Mouse (Mus musculus) neural tube, embryonic 14.5 days (tissue): ENCODE results near the gene Ovca2. TPM values are rescaled to one million over a fixed set of nuclear protein-coding genes. Genes with fewer than 3 reads are reported as not detected.

Source experiments
- ATAC-seq: fragments of 200-750 bp; cut with Nextera tagmentation; 2 replicates; pipeline ENCODE4 v1.8.0; 2017; ENCODE audit warnings: low read depth, mild to moderate bottlenecking, moderate TSS enrichment, moderate library complexity
- H3K27ac ChIP-seq: fragments of 300-500 bp; sonication (generic); 2 replicates; pipeline ENCODE4 v1.5.1; 2014; ENCODE audit warnings: low read depth, mild to moderate bottlenecking, control low read depth, low read length, moderate library complexity, mixed read lengths
- H3K27me3 ChIP-seq: fragments of 300-500 bp; sonication (generic); 2 replicates; pipeline ENCODE4 v1.6.1; 2014; ENCODE audit warnings: low read length; ENCODE audit not compliant: control insufficient read depth, insufficient read depth
- H3K36me3 ChIP-seq: fragments of 300-500 bp; sonication (generic); 2 replicates; pipeline ENCODE4 v1.6.1; 2014; ENCODE audit warnings: low read length, mixed read lengths; ENCODE audit not compliant: control insufficient read depth, insufficient read depth
- H3K4me1 ChIP-seq: fragments of 300-500 bp; sonication (generic); 2 replicates; pipeline ENCODE4 v1.6.1; 2014; ENCODE audit warnings: low read length; ENCODE audit not compliant: control insufficient read depth, insufficient read depth
- H3K4me2 ChIP-seq: fragments of 300-500 bp; sonication (generic); 2 replicates; pipeline ENCODE4 v1.6.1; 2014; ENCODE audit warnings: mild to moderate bottlenecking, low read depth, low read length, control low read depth
- H3K4me3 ChIP-seq: fragments of 300-500 bp; sonication (generic); 2 replicates; pipeline ENCODE4 v1.5.1; 2014; ENCODE audit warnings: low read depth, low read length, control low read depth, mixed read lengths
- H3K9ac ChIP-seq: fragments of 300-500 bp; sonication (generic); replicated peaks from 2 replicates; pipeline ENCODE4 v1.6.1; 2014; ENCODE audit warnings: low read depth, mild to moderate bottlenecking, control low read depth, low read length, mixed read lengths
- H3K9me3 ChIP-seq: fragments of 300-500 bp; sonication (generic); 2 replicates; pipeline ENCODE4 v1.6.1; 2016; ENCODE audit warnings: low read length; ENCODE audit not compliant: control insufficient read depth
- WGBS: fragments of 180-500 bp; shearing (Covaris S2); extraction: QIAGEN DNeasy Blood & Tissue Kit; methylation state at CpG from one replicate; pipeline ENCODE4 v1.1.7; 2014; 5-methylcytosine and 5-hydroxymethylcytosine counted together
- polyA plus RNA-seq: library from polyadenylated mRNA; unstranded; fragments of >200 nt; fragmentation: Nextera tagmentation; extraction: Ambion mirVana; gene quantifications from 2 replicates; pipeline ENCODE4 v1.2.1, GENCODE M21; 2014

Ovca2 gene
- polyA plus RNA-seq, 1 experiment from 2014 or later, result 15.3 TPM

- H3K9ac ChIP-seq, result no peak overlapping the region
- no peak overlapping the region for H3K27ac ChIP-seq
- H3K4me3 ChIP-seq, result no peak overlapping the region
- H3K9me3 ChIP-seq, result no peaks in the 10 kb centered on the region
- WGBS, result 84% methylated on average over 6 of the region's 6 CpGs
- no peaks in the 10 kb centered on the region; the same call in 1 of the 2 replicates for H3K4me1 ChIP-seq
- H3K27me3 ChIP-seq, result no peaks in the 10 kb centered on the region
- H3K36me3 ChIP-seq, result peaks cover 5% of the 10 kb centered on the region; the same call in 1 of the 2 replicates
- no peak overlapping the region for H3K4me2 ChIP-seq
- no peak for ATAC-seq
Observed at GRCm38 (mm10) chr11:75155985-75156384, 22.6 kb downstream of the Ovca2 start.

DNA sequence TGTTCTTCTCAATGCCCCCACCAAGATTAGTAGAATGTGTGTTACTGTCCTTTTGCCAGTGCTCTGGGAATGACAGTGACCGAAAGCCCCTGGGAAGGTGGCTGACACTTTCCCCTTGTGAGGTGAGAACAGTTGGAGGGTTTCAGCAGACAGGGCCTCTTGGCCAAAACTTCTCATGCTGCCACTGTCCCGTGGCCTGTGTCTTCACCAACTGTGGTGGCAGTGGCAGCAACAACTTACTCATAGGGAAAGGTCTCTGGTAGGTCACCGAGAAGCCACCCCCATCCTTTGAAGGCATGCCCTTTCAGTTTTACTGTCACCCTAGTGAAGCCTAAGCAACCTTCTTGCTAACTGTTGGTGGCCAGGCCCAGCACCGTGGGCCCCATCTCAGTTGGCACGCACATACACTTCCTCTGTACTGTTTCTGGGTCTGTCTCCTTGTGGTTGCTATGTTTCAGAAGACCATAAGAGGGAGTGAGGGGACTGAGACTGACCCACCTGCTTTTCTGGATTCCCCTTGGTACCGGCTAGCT lies 24.5 kb downstream of the Ovca2 start:
- no peak overlapping the region for H3K4me3 ChIP-seq
- no peak for ATAC-seq
- H3K4me2 ChIP-seq, result no peak overlapping the region
- no peaks in the 10 kb centered on the region for H3K36me3 ChIP-seq
- H3K9ac ChIP-seq, result no peak overlapping the region
- WGBS, result 73% methylated on average over 6 of the region's 6 CpGs
- no peaks in the 10 kb centered on the region; the same call in 1 of the 2 replicates for H3K4me1 ChIP-seq
- no peaks in the 10 kb centered on the region for H3K27me3 ChIP-seq
- H3K27ac ChIP-seq, result no peak overlapping the region
- no peaks in the 10 kb centered on the region for H3K9me3 ChIP-seq

DNA sequence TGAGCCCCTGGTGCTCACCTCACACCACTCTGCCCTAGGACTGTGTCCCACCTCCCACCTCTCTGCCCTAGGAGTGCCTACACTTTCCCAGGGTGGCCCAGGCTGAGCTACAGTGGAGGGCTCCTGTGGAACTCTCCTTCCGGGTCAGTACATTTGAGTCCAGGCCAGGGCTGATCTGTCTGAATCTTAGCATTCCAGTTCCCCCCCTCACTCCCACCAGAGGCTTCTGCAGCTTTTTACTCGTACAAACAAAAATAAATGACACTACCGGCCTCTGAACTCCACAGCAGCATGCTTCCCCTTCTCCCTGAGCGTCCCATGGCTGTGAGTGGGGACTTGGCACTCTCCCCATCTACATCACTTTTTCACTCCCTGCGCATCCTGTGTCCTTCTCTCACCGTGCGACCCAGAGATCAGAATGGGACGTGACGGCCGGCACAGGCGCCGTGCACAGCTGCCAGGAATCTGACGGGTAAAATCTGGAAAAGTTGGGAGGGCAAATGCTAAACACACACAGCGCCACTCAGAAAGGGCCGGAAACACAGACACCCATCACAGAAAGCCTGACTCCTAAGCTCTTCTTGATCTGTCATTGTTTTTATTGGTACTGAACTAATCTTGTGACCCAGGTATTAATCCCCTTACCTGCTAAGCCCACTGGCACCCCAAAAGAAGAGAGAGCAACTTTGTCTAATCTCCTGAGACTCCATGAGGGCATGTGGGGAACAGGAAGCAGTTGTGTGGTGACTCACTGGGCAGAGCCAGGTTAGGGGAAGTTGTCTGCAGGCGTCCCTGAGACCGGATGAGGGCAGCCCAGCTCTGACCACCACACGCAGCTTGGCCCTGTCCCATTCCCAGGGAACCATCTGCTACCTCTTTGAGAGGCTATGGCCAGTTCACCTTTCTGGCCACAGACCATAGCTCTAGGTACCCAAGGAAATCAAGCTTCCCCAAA lies 25.8 kb downstream of the Ovca2 start:
- Histone ChIP-seq H3K9ac (no peak overlapping the region), H3K36me3 (no peaks in the 10 kb centered on the region), H3K4me2 (no peak overlapping the region), H3K4me3 (no peak overlapping the region), H3K4me1 (peaks cover 4% of the 10 kb centered on the region), H3K9me3 (no peaks in the 10 kb centered on the region), H3K27ac (peak overlapping the region; percentile 22; the same call in 1 of the 2 replicates), H3K27me3 (no peaks in the 10 kb centered on the region)
- ATAC-seq, result no peak
- WGBS, result 81% methylated on average over 18 of the region's 18 CpGs

- WGBS, result 95% methylated on average over 1 of the region's 1 CpGs
- Histone ChIP-seq H3K9me3 (no peaks in the 10 kb centered on the region), H3K36me3 (no peaks in the 10 kb centered on the region), H3K4me2 (no peak overlapping the region), H3K4me1 (peaks cover 17% of the 10 kb centered on the region), H3K9ac (no peak overlapping the region), H3K27me3 (no peaks in the 10 kb centered on the region), H3K4me3 (no peak overlapping the region), H3K27ac (no peak overlapping the region)
- ATAC-seq, result no peak
Observed at GRCm38 (mm10) chr11:75150346-75150745, 28.3 kb downstream of the Ovca2 start.

DNA sequence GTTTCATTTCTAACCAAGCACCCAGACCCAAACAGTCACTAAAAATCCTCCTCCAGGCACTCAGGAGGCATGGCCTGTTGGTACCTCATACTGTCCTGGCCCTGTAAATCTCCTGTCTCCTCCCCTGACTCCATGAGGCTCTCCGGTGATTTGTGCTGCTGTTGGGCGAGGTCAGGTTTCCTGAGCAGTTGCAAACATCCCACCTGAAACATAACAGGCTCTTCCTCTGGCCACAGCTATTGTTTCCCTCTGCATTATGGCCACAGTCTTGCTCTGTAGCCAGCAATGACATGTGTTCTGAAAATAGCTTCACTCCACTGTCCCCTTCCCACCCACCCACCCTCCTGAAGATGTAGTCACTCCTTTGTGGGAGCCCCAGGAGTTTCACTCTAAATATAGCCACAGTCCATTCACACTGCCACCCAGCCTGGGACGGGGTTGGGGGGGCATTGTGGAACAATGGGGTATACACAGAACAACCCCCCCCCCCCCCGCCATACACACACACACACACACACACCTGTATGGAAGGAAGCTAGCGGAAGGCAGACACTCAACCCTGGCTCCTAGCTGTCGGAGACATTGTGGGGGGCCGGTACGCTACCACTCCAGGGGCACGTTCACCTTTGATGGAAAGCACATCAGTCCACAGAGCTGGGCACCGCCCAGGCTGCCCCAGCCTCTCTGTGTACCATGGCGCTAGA lies 30.2 kb downstream of the Ovca2 start:
- no peaks in the 10 kb centered on the region for H3K9me3 ChIP-seq
- H3K36me3 ChIP-seq, result peaks cover 7% of the 10 kb centered on the region
- no peak for ATAC-seq
- no peak overlapping the region for H3K4me3 ChIP-seq
- 80% methylated on average over 11 of the region's 11 CpGs for WGBS
- peak overlapping the region; percentile 77; the same call in 1 of the 2 replicates for H3K27ac ChIP-seq
- H3K27me3 ChIP-seq, result no peaks in the 10 kb centered on the region
- H3K4me2 ChIP-seq, result no peak overlapping the region
- H3K9ac ChIP-seq, result no peak overlapping the region
- peaks cover 17% of the 10 kb centered on the region for H3K4me1 ChIP-seq

DNA sequence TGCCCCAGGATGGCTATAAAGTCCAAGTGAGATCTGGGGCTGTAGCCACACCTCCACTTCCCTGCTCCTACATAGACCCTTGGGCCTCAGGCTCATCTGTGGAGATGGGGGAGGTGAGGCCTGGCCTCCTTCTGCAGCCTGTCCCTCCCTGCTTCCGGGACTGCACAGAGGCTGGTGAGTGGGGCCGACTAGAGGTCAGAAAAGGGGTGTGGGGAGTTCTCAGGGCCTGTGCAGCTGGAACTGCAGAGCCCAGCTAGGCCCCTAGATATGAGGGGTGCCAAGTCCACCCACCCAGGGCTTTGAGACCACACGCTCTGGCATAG lies 30.8 kb downstream of the Ovca2 start:
- Histone ChIP-seq H3K9me3 (no peaks in the 10 kb centered on the region), H3K9ac (no peak overlapping the region), H3K36me3 (peaks cover 13% of the 10 kb centered on the region), H3K4me3 (no peak overlapping the region), H3K4me1 (peaks cover 17% of the 10 kb centered on the region), H3K27ac (peak overlapping the region; percentile 77), H3K27me3 (no peaks in the 10 kb centered on the region), H3K4me2 (no peak overlapping the region)
- ATAC-seq, result peak; percentile 75; the same call in 1 of the 2 replicates
- WGBS, result 26% methylated on average over 3 of the region's 3 CpGs

- Histone ChIP-seq H3K36me3 (peaks cover 14% of the 10 kb centered on the region), H3K4me3 (no peak overlapping the region), H3K9ac (no peak overlapping the region)
Observed at GRCm38 (mm10) chr11:75147106-75147845, 31.4 kb downstream of the Ovca2 start.

GRCm38 (mm10) chr11:75145841-75146240 lies 32.8 kb downstream of the Ovca2 start:
- Histone ChIP-seq H3K36me3 (peaks cover 14% of the 10 kb centered on the region), H3K9ac (no peak overlapping the region), H3K27me3 (no peaks in the 10 kb centered on the region), H3K27ac (no peak overlapping the region), H3K9me3 (no peaks in the 10 kb centered on the region), H3K4me3 (no peak overlapping the region), H3K4me2 (no peak overlapping the region), H3K4me1 (peaks cover 17% of the 10 kb centered on the region)
- 77% methylated on average over 2 of the region's 2 CpGs for WGBS
- ATAC-seq, result no peak

More at GRCm38 (mm10) chr11:75147106-75147845, 31.4 kb downstream of the Ovca2 start:
- no peaks in the 10 kb centered on the region for H3K27me3 ChIP-seq
- peaks cover 17% of the 10 kb centered on the region for H3K4me1 ChIP-seq
- peak; percentile 89 for ATAC-seq
- H3K4me2 ChIP-seq, result 0 out of 2 replicates have a peak overlapping the region, but pooled peaks have one; percentile 6
- peak overlapping the region; percentile 77 for H3K27ac ChIP-seq
- H3K9me3 ChIP-seq, result no peaks in the 10 kb centered on the region
- 12% methylated on average over 11 of the region's 11 CpGs for WGBS
